Mouse (Mus musculus): ENCODE results near the gene Gpbar1.
A peak's percentile ranks its signal among the peaks of the same experiment; 100 is the strongest.

Gpbar1 gene

DNA sequence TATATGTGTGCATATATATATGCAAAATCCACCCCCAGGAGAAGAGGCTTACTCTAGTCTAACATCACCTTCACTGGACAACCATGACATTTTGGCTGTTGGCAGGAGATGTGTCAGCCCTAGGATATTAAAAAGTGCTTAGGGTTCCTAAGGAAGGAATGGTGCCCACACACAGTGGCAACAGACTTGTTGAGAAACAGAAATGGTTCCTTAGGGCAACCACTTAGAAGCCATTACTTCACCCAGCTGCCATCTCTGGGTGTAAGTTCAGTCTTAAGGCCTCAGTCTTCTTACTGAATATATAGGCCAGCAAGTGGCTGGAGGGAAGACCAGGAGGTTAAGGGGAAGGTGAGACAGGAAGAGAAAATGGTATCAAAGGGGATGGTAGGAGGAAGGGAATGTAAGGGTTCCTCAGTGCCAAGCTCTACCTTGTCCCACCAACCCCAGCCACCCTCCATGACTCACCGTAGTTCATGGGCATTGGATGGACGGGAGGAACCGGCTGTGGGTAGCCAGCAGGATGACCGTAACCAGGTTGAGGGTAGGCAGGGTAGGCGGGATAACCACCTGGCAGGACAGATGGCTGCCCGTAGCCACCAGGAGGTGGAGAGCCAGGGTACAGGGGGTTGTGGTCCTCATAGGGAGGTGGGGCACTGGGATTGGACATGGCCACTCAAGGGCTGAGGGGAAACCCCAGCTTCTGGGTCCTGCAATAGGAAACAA is 16.5 kb downstream of the Gpbar1 start:
- DNase-seq (ENCODE audit: low read depth, low spot score), result no peak

DNA sequence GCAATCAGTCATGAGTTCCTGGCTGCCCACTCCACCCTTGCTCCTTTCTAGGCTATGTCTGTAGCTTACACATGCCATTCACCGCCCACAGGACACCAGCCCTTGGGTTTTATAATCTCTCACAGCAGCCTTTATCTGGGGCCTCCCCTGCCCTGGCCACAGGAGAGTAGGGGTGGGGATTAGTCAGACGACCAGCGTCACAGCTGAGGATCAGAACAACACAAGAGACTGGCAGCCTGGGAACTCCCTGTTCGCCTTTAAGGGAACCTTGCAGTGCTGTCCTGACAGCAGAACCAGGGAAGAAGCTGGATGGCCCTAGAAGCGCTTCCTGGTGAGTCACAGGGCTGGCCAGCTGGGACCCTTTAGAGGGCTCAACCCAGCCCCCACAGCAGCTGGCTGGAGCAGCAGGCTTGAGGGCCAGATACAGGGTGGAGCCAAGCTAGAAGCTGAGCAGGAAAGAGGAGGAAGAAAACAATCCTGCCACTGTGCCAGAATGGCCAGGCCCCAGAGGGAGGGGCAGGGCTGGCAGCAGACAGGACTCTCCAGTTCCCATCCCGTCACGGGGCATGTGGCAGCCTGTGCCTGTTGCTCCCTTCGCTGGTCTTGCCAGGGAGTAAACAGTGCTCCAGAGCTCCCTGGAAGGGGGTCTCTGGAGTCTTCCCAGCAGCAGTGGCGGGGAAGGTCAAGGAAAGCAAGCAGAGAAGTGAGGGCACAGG is 17.3 kb downstream of the Gpbar1 start:
- DNase-seq (ENCODE audit: low read depth, low spot score), result peak; percentile 99

DNA sequence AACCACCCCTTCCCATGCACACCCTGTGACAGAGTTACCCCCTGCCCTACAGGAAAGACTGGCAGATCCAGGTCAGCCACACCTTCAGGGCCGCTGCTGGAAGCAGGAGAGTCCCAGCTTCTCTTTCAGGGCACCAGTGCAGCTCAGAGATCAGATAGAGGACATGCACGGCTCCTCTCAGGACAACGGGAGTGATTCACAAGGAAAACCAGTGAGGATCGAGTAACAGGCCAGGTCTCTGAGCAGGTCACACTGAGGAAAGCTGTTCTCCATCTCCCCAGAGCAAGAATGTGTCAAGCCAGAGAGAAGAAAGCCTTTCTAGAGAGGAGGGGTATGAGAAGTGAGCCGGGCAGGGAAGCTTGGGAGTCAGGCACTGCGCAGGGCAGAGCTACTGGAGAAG is 18.1 kb downstream of the Gpbar1 start:
- peak; percentile 55 for DNase-seq (ENCODE audit: low read depth, low spot score)

DNA sequence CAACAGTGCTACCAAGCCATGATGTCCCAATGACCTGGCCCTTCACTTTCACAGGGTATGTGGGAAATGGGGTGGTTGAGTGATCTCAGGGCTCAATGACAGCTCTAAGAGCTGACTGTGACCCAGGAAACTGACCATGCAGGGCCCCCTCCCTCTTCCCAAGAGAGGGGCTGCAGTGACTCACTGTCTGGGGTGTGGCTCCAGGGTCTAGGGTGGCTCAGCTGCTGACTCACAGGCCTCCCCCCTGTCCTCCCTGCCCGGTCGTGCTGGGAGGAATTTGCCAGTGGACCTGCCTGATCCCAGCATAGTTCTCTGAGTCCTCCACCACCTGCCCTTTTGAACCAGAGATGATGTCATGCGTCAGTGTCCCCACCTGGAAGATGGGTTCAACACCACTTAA is 18.9 kb downstream of the Gpbar1 start:
- peak; percentile 61 for DNase-seq (ENCODE audit: low read depth, low spot score)

DNA sequence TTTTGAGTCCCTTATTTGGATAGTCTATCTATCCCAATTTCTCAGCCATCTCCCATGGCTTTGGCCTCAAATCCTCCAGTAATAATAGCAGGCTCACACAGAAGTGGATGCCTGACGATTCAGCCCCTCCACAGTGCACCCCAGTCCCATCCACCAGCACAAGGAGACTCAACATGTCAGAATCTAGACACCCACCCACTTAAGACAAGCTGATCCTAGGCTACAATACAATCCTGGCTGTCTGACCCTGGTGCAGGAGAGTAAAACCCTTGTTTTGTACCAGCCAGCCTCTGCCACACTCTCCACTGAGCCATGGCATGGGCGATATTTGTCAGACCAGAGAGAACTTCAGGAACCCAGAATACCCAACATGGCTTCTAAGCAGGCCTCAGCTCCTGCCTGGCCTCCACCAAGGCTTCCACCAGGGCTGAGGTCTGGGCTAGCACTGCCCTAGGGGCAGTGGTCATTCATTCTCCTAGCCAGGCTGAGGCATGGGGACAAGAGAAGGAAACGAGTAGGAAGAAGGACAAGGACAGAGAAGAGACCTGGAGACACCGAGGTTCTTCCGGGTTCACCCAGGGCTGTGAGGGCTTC is 19.9 kb downstream of the Gpbar1 start:
- DNase-seq (ENCODE audit: low read depth, low spot score), result no peak

DNA sequence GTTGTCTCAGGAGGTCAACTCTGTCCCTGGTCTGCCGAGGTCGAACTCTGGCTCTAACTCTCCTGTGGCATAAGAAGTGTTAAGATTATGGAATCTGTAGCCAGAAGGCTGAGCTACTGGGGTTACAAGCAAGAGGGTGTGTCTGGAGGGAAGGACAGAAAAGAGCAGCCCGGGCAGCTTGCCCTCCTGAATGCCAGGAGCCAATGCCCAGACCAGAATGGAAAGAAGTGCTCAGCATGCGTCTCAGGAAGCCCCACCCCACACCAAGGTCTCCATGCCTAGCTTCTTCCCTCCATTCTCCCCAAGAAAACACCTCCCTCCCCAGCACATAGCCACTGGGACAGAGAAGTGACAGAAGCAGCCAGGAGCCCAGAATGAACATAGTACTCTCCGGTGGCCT is 20.6 kb downstream of the Gpbar1 start:
- DNase-seq (ENCODE audit: low read depth, low spot score), result peak; percentile 72

DNA sequence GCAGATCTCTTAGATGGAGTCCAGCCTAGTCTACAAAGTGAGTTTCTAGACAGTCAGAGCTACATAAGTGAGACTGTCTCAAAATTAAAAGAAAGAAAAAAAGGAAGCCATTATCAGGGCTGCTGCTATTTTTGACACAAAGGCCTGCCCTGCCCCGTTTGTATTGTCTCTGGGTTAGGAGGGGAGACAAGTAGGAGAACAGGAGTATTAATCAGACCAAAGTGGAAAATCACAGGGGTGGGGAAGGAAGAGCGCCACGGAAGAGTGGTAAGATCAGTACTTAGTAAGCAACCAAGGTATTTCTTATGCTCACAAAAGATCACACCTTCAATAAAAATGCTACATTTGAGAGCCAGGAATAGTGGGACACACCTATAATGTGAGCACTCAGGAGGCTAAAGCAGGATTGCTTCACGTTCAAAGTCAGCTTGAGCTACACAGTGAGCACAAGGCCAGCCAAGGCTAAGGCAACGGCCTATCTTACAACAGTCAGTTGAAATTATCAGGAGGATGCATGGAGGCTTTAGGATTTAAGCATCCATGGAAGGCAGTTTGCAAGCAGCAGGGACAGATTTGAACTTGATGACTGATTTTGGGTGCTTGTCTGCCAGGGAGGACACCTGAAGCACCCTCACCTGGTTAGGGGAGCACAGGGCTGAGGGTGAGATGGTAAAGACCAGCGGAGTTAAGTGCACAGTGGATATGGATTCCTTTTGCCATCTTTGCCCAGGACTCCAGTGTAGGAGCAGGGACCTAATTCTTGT is 22.2 kb downstream of the Gpbar1 start:
- no peak for DNase-seq (ENCODE audit: low read depth, low spot score)

DNA sequence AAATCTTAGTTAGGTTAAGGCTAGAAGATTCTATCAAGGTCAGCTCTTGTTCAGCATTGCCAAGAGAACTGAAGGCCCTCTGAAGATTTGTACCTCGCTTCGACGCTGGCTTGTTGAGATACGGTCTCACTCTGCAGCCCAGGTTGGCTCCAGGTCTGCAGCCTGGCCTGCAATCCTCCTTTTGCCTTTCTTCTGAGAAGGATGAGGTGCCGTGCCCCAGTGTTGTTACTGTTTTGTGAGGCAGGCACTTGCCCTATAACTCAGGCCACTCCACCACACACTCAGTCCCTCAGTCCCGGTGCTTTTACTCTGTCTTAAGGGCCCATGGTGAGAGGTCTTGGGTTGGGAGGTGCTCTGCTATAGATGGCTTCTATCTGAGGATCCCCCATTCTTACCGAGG is 23.9 kb downstream of the Gpbar1 start:
- no peak for DNase-seq (ENCODE audit: low read depth, low spot score)

DNA sequence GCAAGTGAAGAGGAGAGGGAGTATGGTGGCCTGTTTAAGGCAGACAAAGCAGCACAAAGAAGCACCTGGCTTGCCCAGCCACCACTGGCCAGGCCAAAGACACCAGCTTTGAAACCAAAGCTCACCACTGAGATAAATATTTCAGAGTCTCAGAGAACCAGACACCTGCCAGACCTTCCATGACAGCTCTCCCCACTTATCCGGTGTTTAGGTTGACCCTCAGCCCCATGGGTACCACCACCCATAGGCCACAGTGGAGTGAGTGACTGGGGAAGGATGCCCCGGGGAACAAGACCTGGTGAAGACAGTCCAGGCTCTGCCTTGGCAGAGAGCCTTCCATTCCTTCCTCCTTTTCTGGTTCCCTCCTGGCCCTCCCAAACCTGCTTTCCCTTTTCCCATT is 24.5 kb downstream of the Gpbar1 start:
- DNase-seq (ENCODE audit: low read depth, low spot score), result no peak

DNA sequence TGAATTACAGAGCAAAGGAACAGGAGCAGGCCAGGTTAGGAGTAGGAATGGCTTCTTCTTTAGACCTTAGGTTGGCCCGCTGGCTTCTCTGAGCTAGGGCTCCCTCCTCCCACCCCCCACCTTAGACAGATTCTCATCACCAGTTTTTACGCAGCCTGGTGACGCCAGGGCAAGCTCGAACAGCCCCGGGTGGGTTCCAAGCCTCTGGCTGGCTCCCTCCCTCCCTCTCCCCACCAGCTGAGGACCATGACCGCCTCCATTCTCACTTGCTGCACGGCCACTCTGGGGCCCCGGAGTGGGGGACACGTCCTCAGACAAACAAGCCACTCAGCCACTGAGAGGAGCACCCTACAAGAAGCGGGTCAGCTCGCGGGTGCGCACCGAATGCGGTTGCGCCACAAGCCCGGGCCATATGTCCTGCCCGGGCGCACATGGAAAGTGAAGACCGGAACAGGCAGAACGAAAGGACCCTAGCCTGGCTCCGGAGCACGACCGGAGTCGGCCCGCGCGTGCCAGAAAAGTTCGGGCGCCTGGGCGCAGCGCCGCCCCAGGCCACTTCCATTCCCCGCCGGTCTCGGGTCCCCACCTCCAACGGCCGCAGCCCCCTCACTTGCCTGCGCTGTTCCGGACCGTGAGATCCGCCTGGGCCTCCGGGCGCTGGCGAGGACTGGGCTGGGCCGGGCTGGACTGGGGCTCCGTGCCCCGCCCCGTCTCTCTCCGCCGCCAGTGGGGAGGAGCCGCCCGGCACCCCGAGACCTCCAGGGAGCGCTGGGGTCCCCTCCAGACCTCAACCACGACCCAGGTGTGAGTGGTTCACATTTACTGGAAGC is 25.4 kb downstream of the Gpbar1 start:
- DNase-seq (ENCODE audit: low read depth, low spot score), result peak; percentile 63

DNA sequence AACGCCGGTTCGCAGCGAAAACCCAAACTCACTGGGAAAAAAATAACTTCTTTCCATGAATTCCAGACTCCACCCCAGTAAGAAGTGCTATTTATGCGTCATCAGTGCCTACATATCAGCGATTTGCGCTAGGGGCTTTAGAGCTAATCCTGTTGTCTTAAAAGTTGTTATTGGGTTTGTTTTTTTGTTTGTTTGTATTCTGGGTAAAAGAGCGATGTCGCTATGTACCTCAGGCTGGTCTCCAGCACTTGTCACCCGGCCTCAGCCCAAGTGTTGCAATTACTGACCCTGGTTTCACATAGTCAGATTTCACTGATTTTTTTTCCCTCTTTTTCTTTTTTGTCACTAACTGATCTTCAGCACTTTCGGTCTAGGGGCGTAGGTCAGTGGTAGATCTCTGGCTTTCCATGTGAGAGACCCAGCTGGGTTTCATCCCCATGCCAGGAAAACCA is 26.0 kb downstream of the Gpbar1 start:
- peak; percentile 65 for DNase-seq (ENCODE audit: low read depth, low spot score)

DNA sequence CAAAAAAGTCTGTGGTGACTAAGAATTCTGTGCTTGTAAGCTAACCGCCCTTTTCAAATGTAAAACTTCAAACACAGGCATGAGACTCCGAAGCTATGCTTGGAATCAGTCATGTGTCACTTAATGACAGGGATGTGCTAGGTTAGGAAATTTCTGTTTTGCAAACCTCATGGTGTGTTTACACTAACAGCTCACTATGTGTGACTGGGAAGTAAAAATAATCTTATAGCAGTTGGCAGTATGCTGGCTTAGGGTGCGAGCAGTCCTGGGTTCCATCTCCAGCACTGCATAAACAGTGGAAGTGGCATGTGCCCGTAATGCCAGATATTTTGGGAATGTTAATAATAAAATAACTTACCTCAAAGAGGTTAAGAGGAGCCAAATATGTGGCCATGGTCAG is 26.6 kb downstream of the Gpbar1 start:
- no peak for DNase-seq (ENCODE audit: low read depth, low spot score)

DNA sequence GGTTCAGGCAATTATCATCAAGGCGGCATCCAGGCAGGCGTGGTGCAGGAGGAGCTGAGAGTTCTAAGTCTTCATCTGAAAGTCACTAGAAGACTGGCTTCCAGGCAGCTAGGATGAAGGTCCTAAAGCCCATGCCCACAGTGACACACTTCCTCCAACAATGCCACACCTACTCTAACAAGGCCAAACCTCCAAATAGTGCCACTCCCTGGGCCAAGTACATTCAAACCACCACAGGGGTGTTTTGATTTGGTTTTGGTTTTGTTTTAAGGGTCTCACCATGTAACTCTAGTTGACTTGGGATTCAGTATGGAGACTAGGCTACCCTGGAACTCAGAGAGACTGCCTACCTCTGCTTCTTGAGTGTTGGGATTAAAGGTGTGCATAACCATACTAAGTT is 27.2 kb downstream of the Gpbar1 start, which contains the start of gene Tmbim1:
Tmbim1 (minus strand) TSS at position 101 of the 400 bp plus-strand sequence.
- no peak for DNase-seq (ENCODE audit: low read depth, low spot score)

DNA sequence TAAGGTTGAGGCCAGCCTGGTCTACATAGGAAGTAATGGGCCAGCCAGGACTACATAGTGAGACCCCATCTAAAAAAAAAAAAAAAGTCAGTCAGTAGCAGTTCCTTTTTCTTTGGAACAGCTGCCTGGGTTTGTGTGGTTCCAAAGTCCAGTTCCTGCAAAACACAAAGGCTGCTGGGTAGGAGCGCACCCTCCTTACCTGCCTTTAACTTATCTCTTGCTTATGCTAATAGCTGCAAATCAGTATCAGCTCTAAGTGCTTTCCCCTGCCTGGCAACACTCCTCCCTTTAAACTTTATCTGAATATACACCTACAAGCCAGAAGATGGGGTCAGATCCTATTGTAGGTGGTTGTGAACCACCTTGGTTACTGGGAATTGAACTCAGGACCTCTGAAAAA is 28.8 kb downstream of the Gpbar1 start:
- DNase-seq (ENCODE audit: low read depth, low spot score), result no peak

DNA sequence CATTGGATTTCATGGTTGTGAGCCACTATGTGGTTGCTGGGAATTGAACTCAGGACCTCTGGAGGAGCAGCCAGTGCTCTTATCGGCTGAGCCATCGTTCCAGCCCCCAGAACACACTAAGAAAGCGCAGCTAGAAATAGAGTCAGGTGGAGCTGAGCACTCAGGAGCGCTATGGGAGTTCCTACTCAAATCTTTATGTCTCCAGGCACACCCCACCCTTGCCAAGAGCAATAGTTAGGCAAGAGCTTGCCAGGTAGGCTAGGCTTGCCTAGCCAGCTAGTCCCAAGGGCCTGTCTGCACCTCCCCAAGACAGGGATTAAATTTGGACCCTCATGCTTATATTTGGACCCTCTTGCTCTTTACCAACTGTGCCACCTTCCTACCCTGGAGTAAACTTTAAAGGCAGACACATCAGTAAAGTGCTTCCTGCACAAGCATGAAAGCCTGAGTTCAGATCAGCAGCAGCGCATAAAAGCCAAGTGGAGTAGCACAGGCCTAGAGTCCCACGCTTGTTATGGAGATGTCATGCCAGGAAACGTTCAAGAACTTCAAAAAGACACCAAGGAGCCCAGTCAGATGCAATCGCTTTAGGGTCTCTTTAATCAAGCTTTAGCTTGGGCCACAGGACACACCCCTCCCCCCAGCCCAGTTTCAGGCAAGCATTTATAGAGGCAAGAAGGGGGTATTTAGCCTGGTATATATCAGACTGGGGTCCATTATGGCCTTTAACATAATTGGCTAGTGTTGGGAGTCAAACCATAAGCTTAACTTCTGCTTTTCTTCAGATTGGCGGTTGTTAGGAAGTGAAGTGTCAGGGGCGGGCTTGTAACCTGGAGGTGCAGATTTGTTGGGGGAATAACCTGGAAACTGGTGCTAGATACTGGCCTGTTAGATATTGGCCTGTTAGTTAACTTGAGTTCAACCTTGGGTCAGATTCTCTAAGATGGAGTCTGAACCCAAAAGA is 29.9 kb downstream of the Gpbar1 start:
- no peak for DNase-seq (ENCODE audit: low read depth, low spot score)

DNA sequence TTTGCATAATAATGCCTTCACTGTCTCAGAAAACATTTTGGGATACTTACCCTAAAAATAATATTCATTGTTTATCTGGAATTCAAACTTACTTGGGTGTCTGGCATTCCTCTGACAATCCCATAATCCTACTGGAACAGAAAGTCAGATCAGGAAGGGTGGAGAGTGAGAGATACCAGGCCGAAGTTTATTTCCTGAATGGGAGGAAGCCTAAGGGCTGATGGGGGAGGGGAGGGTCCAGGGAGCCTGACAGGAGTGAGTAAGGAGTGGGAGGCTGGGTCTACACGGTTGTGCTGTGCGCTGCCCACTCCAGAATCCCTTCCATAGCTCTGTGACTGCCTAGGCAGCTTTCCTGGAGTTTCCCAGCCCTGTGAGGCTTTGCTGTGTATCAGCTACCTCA is 31.4 kb downstream of the Gpbar1 start:
- no peak for DNase-seq (ENCODE audit: low read depth, low spot score)

DNA sequence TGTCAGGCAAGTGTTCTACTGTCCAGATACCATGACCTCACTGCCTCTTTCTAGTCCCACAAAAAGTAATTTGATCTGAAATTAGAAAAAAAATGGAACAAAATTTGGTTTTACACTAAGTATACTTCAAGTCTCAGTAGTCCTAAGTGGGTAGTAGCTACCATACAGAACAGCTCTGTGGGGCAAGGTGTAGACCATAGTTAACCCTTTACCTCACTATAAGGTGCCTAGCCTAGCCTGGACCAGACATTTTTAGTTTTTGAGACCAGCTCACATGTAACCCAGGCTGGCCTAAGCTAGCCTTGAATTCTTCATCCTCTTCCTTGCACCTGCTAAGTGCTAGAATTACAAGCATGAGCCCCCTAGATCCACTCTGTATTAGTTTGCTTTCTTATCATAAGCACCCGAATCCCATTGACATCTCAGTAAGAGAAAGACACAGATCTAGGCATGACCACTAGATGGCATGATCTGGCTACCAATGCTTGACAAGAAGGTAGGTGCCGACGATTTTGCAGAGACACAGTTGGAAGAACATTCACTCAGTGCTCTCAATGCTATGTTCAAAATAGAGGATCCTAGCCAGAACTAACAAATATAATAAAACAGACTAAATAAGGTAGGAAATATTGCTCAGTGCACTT is 34.8 kb downstream of the Gpbar1 start:
- peak; percentile 92 for DNase-seq (ENCODE audit: low read depth, low spot score)

DNA sequence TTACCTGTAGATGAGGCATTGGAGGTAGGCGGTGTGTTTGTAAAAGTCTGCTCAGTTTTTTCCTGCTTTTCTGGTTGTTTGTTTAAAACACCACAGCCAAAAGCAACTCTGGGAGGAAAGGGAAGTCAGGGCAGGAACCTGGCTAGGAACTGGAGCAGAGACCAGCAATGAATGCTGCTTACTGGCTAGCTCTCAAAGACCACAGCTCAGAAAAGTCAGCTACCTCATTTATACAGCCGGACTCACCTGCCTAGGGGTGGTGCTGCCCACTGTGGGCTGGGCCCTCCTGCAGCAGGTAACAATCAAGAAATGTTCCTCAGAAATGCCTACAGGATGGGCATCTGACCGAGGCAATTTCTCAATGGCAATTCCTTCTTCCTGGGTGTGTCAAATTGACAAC is 36.4 kb downstream of the Gpbar1 start:
- no peak for DNase-seq (ENCODE audit: low read depth, low spot score)

DNA sequence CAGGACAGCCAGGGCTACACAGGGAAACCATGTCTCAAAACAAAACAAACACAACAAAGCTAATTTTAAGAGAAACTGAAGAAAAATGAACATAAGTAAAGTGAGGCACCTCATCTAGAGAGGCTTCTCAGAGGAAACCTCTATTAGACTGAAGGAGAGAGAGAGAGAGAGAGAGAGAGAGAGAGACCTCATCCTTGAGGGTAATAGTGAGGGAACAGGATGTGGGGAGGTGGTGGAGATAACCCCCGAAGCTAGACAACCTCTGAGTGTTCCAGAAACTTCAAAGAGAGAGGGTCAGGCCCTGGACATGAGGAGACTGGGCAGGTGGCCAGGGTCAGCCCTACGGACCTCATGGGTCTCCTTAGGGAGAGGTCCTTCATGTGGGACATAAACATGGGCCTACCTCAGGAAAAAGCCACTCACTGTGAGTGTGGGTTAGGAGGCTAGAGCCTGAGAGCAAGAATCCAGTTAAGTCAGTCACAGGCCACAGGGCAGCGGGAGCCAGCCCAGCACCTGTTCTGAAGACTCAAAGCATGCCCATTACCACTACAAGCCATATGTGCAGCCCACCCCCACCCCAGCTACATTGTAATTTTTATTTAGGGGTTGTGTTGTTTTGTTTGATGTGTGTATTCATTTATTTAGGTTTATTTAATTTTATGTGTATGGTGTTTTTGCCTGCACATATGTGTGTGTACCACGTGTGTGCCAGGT is 37.9 kb downstream of the Gpbar1 start:
- no peak for DNase-seq (ENCODE audit: low read depth, low spot score)
